Mouse (Mus musculus): Measurements from ENCODE around the gene A4galt. TPM values are rescaled to one million over a fixed set of nuclear protein-coding genes. Genes with fewer than 3 reads are reported as not detected.
A peak's percentile ranks its signal among the peaks of the same experiment; 100 is the strongest.

Gene A4galt
- polyA plus RNA-seq (2012; rRNA removed): 42.6 and 74.6 TPM in 2 replicates

- DNase-seq: peak; percentile 53
- WGBS: 2% methylated on average over 66 of the region's 66 CpGs
Measured at GRCm38 (mm10) chr15:83251176-83252004, at the start of gene A4galt. A4galt (minus strand) TSS chr15:83251774.

GRCm38 (mm10) chr15:83299916-83300582 is 48.5 kb upstream of the A4galt start:
- DNase-seq: peak; percentile 13
- TF ChIP-seq POLR2A (IDR thresholded peaks at IDR 0.05; ENCODE audit: borderline replicate concordance, extremely low read depth, low read depth, low read length) (no peak), CTCF (IDR thresholded peaks at IDR 0.05; ENCODE audit: insufficient read depth, low read length) (no peak)
- 42% methylated on average over 10 of the region's 10 CpGs for WGBS
- Histone ChIP-seq H3K4me1 (ENCODE audit: control insufficient read depth, insufficient read depth, low read length) (peaks cover 30% of the 10 kb centered on the region), H3K4me3 (replicated peaks; ENCODE audit: extremely low read depth, low read depth, low read length) (no peak overlapping the region)

More at GRCm38 (mm10) chr15:83251176-83252004, at the start of gene A4galt:
- peak; percentile 92 for TF ChIP-seq POLR2A (IDR thresholded peaks at IDR 0.05; ENCODE audit: borderline replicate concordance, extremely low read depth, low read depth, low read length)
- TF ChIP-seq CTCF (IDR thresholded peaks at IDR 0.05; ENCODE audit: insufficient read depth, low read length): no peak
- Histone ChIP-seq H3K4me1 (ENCODE audit: control insufficient read depth, insufficient read depth, low read length) (peaks cover 7% of the 10 kb centered on the region), H3K4me3 (replicated peaks; ENCODE audit: extremely low read depth, low read depth, low read length) (peak within 1 kb of the TSS; percentile 74)

GRCm38 (mm10) chr15:83299450-83299849 is 47.9 kb upstream of the A4galt start:
- no peak for TF ChIP-seq CTCF (IDR thresholded peaks at IDR 0.05; ENCODE audit: insufficient read depth, low read length)
- TF ChIP-seq POLR2A (IDR thresholded peaks at IDR 0.05; ENCODE audit: borderline replicate concordance, extremely low read depth, low read depth, low read length): no peak
- H3K4me1 ChIP-seq (ENCODE audit: control insufficient read depth, insufficient read depth, low read length): peaks cover 24% of the 10 kb centered on the region
- WGBS: 86% methylated on average over 7 of the region's 7 CpGs
- DNase-seq: no peak
- H3K4me3 ChIP-seq (replicated peaks; ENCODE audit: extremely low read depth, low read depth, low read length): no peak overlapping the region

GRCm38 (mm10) chr15:83298810-83299209 is 47.2 kb upstream of the A4galt start:
- WGBS: 98% methylated on average over 2 of the region's 2 CpGs

GRCm38 (mm10) chr15:83298313-83298712 is 46.7 kb upstream of the A4galt start:
- no peak for DNase-seq
- 93% methylated on average over 8 of the region's 8 CpGs for WGBS
- H3K4me1 ChIP-seq (ENCODE audit: control insufficient read depth, insufficient read depth, low read length): peaks cover 24% of the 10 kb centered on the region
- no peak overlapping the region for H3K4me3 ChIP-seq (replicated peaks; ENCODE audit: extremely low read depth, low read depth, low read length)
- TF ChIP-seq POLR2A (IDR thresholded peaks at IDR 0.05; ENCODE audit: borderline replicate concordance, extremely low read depth, low read depth, low read length): no peak
- peak; percentile 46; the same call in 1 of the 2 replicates for TF ChIP-seq CTCF (IDR thresholded peaks at IDR 0.05; ENCODE audit: insufficient read depth, low read length)

More at GRCm38 (mm10) chr15:83298810-83299209, 47.2 kb upstream of the A4galt start:
- Histone ChIP-seq H3K4me3 (replicated peaks; ENCODE audit: extremely low read depth, low read depth, low read length) (no peak overlapping the region), H3K4me1 (ENCODE audit: control insufficient read depth, insufficient read depth, low read length) (peaks cover 22% of the 10 kb centered on the region)
- TF ChIP-seq POLR2A (IDR thresholded peaks at IDR 0.05; ENCODE audit: borderline replicate concordance, extremely low read depth, low read depth, low read length) (no peak), CTCF (IDR thresholded peaks at IDR 0.05; ENCODE audit: insufficient read depth, low read length) (no peak)
- no peak for DNase-seq

- 66% methylated on average over 8 of the region's 8 CpGs for WGBS
Measured at GRCm38 (mm10) chr15:83296771-83297311, 45.3 kb upstream of the A4galt start.

GRCm38 (mm10) chr15:83296050-83296449 is 44.5 kb upstream of the A4galt start:
- DNase-seq: no peak
- WGBS: 59% methylated on average over 4 of the region's 4 CpGs
- peaks cover 26% of the 10 kb centered on the region for H3K4me1 ChIP-seq (ENCODE audit: control insufficient read depth, insufficient read depth, low read length)
- H3K4me3 ChIP-seq (replicated peaks; ENCODE audit: extremely low read depth, low read depth, low read length): no peak overlapping the region
- TF ChIP-seq POLR2A (IDR thresholded peaks at IDR 0.05; ENCODE audit: borderline replicate concordance, extremely low read depth, low read depth, low read length): no peak
- TF ChIP-seq CTCF (IDR thresholded peaks at IDR 0.05; ENCODE audit: insufficient read depth, low read length): no peak

More at GRCm38 (mm10) chr15:83296771-83297311, 45.3 kb upstream of the A4galt start:
- H3K4me3 ChIP-seq (replicated peaks; ENCODE audit: extremely low read depth, low read depth, low read length): no peak overlapping the region
- TF ChIP-seq CTCF (IDR thresholded peaks at IDR 0.05; ENCODE audit: insufficient read depth, low read length): no peak
- no peak for TF ChIP-seq POLR2A (IDR thresholded peaks at IDR 0.05; ENCODE audit: borderline replicate concordance, extremely low read depth, low read depth, low read length)
- DNase-seq: no peak
- peaks cover 26% of the 10 kb centered on the region for H3K4me1 ChIP-seq (ENCODE audit: control insufficient read depth, insufficient read depth, low read length)

- no peak for DNase-seq
Measured at GRCm38 (mm10) chr15:83294954-83295353, 43.4 kb upstream of the A4galt start.

More at GRCm38 (mm10) chr15:83294954-83295353, 43.4 kb upstream of the A4galt start:
- Histone ChIP-seq H3K4me3 (replicated peaks; ENCODE audit: extremely low read depth, low read depth, low read length) (no peak overlapping the region), H3K4me1 (ENCODE audit: control insufficient read depth, insufficient read depth, low read length) (peaks cover 18% of the 10 kb centered on the region)
- TF ChIP-seq CTCF (IDR thresholded peaks at IDR 0.05; ENCODE audit: insufficient read depth, low read length) (no peak), POLR2A (IDR thresholded peaks at IDR 0.05; ENCODE audit: borderline replicate concordance, extremely low read depth, low read depth, low read length) (no peak)
- WGBS: 51% methylated on average over 3 of the region's 3 CpGs
